Mouse (Mus musculus) adipocyte (in vitro differentiated cells): ENCODE data around the gene Hoxa5.

Source experiments
- DNase-seq: peaks from one replicate; pipeline ENCODE4 v3.0.0-alpha.2; 2016; ENCODE audit warnings: low spot score

Gene Hoxa5

GRCm38 (mm10) chr6:52214271-52214670 is 9.9 kb upstream of the Hoxa5 start:
- DNase-seq, result peak; percentile 40

- peak; percentile 91 for DNase-seq
Measured at GRCm38 (mm10) chr6:52213119-52213986, 9.0 kb upstream of the Hoxa5 start, which contains the start of the genes Hoxa3 and Gm28308. TSS of gene Hoxa3 (minus strand) at chr6:52213336. TSS of gene Gm28308 (minus strand) at chr6:52213339.

GRCm38 (mm10) chr6:52212556-52213118 is 8.2 kb upstream of the Hoxa5 start:
- DNase-seq, result peak; percentile 87

- DNase-seq, result peak; percentile 52
Measured at GRCm38 (mm10) chr6:52211961-52212360, 7.6 kb upstream of the Hoxa5 start.

GRCm38 (mm10) chr6:52211170-52211935 is 7.0 kb upstream of the Hoxa5 start:
- DNase-seq, result peak; percentile 91

- DNase-seq, result no peak
Measured at GRCm38 (mm10) chr6:52209685-52210046, 5.3 kb upstream of the Hoxa5 start.

- no peak for DNase-seq
Measured at GRCm38 (mm10) chr6:52208868-52209684, 4.7 kb upstream of the Hoxa5 start.

GRCm38 (mm10) chr6:52208072-52208867 is 3.9 kb upstream of the Hoxa5 start, which contains the start of gene Hoxa6:
TSS of gene Hoxa6 (minus strand) at chr6:52208722.
- DNase-seq, result no peak

GRCm38 (mm10) chr6:52207684-52207976 is 3.2 kb upstream of the Hoxa5 start:
- DNase-seq, result no peak

- no peak for DNase-seq
Measured at GRCm38 (mm10) chr6:52206882-52207683, 2.7 kb upstream of the Hoxa5 start.

- DNase-seq, result no peak
Measured at GRCm38 (mm10) chr6:52205638-52206621, 1.5 kb upstream of the Hoxa5 start.

- DNase-seq, result no peak
Measured at GRCm38 (mm10) chr6:52205221-52205620, 834 bp upstream of the Hoxa5 start.

GRCm38 (mm10) chr6:52203371-52204049 is 877 bp downstream of the Hoxa5 start:
- peak; percentile 34 for DNase-seq

- DNase-seq, result no peak
Measured at GRCm38 (mm10) chr6:52203121-52203370, 1.3 kb downstream of the Hoxa5 start.

GRCm38 (mm10) chr6:52202362-52203120 is 1.8 kb downstream of the Hoxa5 start:
- no peak for DNase-seq

- no peak for DNase-seq
Measured at GRCm38 (mm10) chr6:52201269-52201668, 3.1 kb downstream of the Hoxa5 start.

- DNase-seq, result no peak
Measured at GRCm38 (mm10) chr6:52200751-52201250, 3.6 kb downstream of the Hoxa5 start.
